Mouse (Mus musculus): ENCODE results near the gene Myo6.
A peak's percentile ranks its signal among the peaks of the same experiment; 100 is the strongest.
"Not testable (repeated sequence)": the region's sequence is repeated elsewhere in the genome, so short reads cannot be mapped to it uniquely, and the experiment has no call there.

Gene Myo6

GRCm38 (mm10) chr9:80306853-80307252 is 142.0 kb downstream of the Myo6 start:
- no peak for DNase-seq

DNA sequence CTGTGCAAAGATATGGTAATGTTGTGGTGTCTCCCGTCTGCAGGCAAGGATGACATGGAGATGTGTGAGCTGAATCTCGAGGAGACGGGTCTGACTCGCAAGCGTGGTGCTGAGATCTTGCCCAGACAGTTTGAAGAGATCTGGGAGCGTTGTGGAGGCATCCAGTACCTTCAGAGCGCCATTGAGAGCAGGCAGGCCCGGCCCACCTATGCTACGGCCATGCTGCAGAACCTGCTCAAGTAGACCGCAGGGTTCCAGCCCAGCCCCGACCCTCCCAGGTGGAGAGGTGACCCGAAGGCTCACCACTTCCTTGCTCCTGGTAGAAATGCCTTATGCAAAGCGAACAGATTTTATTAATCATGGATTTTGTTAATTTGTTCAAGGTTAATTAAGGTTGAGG is 142.8 kb downstream of the Myo6 start:
- DNase-seq = no peak

DNA sequence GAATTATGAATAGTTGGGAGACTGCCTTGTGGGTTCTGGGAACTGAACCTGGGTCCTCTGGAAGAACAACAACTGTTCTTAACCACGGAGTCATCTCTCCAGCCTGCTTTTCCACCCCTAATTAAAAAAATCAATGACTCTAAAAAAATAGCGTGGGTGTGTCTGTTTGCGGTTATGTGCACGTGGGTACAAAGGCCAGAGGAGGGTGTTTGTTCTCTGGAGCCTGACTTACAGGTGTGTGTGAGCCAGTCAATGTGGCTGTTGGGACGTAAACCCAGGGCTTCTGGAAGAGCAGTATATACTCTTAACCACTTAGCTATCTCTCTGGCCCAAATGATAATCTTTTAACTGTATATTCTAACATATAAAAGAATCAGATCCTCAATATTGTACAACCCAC is 148.8 kb downstream of the Myo6 start:
- DNase-seq = no peak

- no peak for DNase-seq
Observed at GRCm38 (mm10) chr9:80315922-80316321, 151.1 kb downstream of the Myo6 start.

- no peak for DNase-seq
Observed at GRCm38 (mm10) chr9:80318027-80318426, 153.2 kb downstream of the Myo6 start.

- not testable (repeated sequence) for DNase-seq
Observed at GRCm38 (mm10) chr9:80321051-80321887, 156.4 kb downstream of the Myo6 start.

DNA sequence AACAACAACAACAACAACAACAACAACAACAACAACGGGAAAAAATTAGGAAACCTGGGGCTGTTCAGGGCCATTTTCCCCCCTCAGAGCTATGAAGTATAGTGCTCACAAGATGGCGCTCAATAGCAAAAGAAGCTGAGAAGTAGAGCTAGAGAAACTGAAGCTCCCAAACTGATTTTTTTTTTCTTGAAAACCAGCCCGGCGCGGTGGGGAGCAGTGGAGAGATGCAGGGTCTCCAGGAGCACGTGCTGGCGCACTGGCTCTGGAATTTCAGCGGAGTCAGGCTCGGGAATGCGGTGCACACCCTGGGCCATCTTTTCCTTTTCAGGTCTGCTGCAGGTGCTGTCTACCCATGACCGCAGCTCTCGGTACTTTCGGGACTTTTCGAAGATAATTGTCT is 167.3 kb downstream of the Myo6 start:
- DNase-seq = peak; percentile 35

DNA sequence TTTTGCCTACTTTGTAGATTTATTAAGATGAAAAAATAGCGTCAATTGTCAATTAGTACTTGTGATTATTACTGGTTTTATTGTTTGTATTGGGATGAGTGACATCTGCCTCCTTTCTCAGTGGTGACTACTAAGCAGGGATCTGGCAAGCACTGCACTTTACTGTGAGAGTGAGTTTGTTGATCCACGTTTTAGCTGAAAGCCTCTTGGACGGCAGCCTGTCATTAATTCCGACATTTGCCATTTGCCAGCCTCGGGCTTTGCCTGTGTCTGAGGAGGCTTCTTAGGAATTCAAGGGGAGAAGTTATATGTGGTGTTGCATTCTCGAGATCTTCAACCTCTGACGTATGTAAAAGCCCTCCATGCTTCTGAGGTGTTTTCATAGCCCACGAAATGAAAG is 168.6 kb downstream of the Myo6 start:
- no peak for DNase-seq

GRCm38 (mm10) chr9:80333998-80334605 is 169.3 kb downstream of the Myo6 start:
- DNase-seq = no peak

DNA sequence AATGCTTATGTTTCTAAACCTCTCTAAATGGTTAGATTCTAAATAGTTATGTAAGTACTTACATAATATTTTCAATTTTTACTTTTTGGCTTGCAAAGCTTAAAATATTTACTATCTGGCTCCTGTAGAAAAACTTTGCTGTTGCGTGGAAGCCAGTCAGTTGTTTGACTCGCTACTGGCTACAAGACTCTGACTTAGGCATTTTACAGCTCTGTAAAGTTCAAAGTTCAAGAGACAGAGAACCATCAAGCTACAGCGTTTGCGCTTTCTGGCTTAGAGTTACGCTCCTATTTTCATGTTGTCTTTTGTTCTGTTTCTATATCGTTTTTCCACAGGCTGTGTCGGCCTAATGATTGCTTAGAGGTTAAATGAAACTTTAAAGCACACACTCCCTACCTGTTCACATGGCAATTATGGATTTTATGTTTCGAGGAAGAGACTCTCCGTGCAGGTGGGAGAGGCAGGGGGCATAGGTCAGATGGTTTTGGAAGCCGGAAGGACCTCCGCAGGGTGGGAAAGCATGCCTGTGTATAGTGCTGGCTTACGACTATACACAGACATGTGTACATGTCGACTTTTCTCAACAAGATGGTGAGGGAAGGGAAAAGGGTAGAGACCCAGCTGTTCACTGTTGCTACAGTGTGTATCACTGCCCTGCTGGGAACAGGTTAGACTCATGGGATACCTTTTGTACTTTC is 171.0 kb downstream of the Myo6 start:
- DNase-seq = no peak

- DNase-seq = no peak
Observed at GRCm38 (mm10) chr9:80338026-80338425, 173.2 kb downstream of the Myo6 start.

- no peak for DNase-seq
Observed at GRCm38 (mm10) chr9:80340927-80341326, 176.1 kb downstream of the Myo6 start.

DNA sequence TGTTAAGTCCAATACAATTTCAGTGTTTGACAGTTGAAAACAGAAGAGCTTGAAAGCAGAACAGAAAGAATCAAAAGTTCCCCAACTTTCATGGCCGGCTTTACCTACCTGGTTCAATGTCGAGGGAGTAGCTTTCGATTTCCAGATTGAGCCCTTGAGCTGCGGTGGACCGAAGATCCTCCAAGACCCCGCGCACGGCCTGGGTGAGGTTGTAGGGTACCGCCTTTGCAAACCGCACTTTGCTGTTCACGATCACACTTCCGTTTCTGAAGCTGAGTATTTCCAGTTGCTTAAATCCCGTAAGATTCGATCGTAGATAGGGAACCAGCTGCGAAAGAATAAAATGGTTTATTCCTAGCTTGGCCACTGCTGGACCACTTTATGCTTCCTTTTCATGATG is 176.9 kb downstream of the Myo6 start:
- DNase-seq = no peak

GRCm38 (mm10) chr9:80342520-80342919 is 177.7 kb downstream of the Myo6 start:
- no peak for DNase-seq

DNA sequence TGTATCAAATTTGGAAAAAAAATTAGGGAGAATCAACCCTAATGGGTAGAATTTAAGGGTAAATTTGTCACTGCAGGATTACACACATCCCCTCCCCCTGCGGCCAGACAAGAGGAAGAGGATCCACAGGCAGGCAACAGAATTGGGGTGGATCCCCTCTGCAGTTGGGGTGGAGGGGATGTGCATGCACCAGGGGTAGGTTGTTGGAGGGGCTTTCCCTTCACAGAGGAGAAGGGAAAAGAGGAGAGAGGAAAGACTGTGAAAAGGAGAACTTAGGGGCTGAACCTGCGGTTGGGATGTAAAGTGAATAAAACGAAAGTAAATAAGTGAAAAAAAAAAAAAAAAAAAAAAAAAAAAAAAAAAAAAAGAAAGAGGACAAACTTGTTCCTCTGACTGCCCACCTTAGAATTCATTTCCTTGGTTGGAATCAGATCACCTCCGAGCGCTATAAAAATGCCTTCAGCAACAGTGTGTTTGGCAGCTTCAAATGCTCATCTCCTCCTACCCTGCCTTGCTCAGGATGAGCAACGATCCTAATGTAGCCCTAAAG is 179.7 kb downstream of the Myo6 start:
- no peak for DNase-seq

DNA sequence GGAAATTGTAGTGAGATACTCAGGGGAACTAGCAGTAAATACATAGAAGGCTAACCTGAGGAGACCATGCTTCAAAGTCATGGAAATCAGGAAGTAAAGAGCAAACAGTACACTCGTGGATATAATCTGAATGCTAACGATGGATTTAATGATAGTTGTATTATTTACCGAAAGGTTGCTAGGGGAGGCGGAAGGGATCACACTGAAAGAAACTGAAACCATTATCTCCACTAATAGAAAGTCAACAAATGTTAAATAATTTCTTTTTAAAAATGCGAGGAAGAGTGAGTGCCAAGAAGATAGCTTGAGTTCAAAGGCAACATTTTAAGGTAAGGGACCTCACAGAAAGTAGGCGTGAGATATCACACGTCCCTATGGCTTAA is 186.5 kb downstream of the Myo6 start:
- no peak for DNase-seq

- no peak for DNase-seq
Observed at GRCm38 (mm10) chr9:80351678-80352331, 187.0 kb downstream of the Myo6 start.

- DNase-seq = no peak
Observed at GRCm38 (mm10) chr9:80360063-80360462, 195.2 kb downstream of the Myo6 start.
